Mouse (Mus musculus): ENCODE measurements at regions not wholly inside any gene's neighbourhood (a gene's known extent, or its start where the extent isn't known, plus 50 kb on each side); places are given as distances from the start of the nearest gene placed in this dataset.
A peak's percentile ranks its signal among the peaks of the same experiment; 100 is the strongest.

DNA sequence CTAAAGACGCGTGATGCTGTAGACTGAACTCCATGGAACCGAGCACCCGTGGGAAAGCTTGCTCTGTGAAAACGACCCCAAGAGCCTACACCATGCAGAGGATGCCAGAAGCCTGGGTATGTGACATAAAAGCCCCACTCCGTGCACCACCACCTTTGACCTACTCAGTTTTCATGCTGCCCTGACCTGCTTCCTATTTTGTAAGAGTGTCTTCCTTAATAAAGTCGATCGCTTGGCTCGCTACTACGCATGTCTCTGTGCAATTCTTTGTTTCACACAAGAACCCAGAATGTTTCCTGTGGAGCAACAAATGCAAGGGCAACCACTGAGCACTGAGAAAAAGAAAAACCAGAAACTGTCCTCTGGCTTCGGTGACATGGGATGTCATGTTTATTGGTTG is 60.5 kb downstream of the Sec61b start:
- DNase-seq = no peak

GRCm38 (mm10) chr4:47567694-47568093 is 93.2 kb downstream of the Sec61b start:
- no peak for DNase-seq

DNA sequence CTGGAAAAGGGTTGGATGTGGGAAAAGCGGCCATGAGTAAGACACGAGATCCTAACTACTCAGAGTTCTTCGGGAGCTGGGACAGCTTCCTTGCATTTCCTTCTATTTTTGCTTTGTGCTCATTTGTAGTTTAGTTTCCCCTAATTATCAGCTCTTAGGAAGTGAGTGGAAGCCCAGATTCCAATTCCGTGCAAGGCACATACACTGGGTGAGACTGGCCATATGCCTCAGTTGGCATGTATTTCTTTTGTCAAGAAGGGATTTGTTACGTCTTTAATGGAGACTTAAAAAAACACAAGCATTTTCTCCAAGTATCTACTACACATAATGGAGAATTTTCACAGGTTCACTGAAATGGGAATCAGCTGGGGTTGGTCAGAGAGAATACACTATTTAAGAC is 96.4 kb downstream of the Sec61b start:
- no peak for DNase-seq

- DNase-seq = no peak
Observed at GRCm38 (mm10) chr4:47576011-47576410, 101.6 kb downstream of the Sec61b start.

DNA sequence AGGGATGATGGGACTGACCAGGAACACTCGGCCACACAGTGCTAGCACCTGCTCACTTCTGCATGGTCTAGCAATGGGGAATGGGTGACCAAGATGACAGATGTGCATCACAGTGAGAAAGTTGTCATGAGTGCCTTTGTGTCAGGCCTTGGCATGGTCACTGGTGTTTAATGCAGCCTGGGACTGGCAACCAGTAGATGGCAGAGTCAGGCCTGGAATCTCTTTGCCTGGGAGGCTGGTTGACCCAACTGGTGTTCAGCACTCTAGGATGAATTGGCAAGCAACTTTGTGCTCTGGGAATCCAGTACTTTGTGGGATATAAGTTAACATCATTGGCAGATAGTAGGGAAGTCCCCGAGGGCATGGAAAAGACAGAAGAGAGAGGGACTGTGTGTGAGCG is 103.0 kb downstream of the Sec61b start:
- DNase-seq = peak; percentile 69

DNA sequence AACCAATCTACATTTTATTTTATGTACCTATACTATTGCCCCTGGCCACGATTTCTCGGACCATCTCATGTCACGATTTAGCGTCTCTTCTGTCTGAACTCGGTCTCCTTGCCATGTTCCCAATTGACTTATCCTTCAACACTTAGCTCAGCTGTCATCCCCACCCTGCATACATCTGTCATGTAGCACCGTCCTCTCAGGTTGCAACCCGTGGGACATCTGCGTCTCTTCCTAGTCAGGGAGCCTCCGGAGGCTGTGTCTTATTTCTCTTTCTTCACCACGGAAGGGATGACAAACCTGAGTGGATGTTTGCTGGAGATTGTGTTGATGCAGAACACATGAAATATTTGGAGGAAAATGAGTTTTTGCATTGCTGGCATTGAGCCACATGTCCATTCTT is 104.2 kb downstream of the Sec61b start:
- no peak for DNase-seq

GRCm38 (mm10) chr4:47580556-47580955 is 106.1 kb downstream of the Sec61b start:
- DNase-seq = no peak

GRCm38 (mm10) chr4:47587256-47587655 is 112.8 kb downstream of the Sec61b start:
- DNase-seq = peak; percentile 64

DNA sequence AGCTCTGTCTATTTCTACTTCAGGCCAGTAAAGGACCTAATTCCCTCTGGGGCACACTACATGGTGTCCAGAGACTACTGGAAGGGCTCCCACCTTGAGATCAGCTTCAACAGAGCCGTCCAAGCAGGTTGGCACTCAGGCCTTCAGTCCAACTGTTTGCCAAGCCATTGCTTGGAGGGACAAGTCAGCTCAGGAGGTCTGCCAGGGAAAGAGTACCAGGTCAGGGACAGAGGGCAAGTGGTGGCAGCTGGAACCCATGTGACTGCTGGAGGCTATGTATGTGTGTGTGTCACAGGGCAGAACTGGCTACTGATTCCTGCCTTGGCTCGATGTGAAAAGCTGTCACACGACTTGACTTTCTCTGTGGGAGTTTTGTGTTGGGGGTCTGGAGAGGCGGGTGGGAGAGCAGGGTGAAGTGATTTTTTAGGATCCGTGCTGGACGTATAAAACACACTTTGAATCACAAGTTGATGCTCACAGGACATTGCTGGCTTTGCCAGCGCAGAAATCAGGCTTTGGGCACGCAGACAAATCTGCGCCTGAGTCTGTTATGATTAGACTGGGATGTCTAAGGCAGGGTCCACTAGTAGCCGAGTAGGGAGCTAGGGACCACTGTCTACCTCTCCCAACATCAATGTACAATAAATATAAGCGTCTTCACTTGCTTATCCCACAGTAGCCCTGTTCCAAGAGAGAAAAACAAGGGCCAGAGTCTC is 118.0 kb downstream of the Sec61b start:
- DNase-seq = no peak

- peak; percentile 56 for DNase-seq
Observed at GRCm38 (mm10) chr4:47593155-47593554, 118.7 kb downstream of the Sec61b start.

DNA sequence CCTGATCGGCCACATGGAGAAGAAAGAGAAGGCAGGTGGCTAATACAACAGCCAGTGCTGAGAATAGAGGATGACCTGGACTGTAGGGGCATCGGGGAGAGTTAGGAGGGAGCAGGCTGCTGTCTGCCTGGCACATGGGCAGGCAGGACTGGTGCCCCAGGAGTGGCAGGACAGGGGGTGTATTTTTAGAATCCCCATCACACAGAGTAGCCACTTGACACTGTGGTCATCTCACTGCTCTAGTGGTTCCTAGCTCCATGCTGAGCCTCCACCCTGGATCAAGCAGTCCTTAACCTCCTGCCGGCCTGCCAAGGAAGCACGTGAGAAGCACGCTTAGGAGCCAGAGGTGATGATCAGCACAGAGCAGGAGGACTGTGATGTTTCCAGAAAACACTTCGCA is 119.7 kb downstream of the Sec61b start:
- DNase-seq = peak; percentile 64

DNA sequence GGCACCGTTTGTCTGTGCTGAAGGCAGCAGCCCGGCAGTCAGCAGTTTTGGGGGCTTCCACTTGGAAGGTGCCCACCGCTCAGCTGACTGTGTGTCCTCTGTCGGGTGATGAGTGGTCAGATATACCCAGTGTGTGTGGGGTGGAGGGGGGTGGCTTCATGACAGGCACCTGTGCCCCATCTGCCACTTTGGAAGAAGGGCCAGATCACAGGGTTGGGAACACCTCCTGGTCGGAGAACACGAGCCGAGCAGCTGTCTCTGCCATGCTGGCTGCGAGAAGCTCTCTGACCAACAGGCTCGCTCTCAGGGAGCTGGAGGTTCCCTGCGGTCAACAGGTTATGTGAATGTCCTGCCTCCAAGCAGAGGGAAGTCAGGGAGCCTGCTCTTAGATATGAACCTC is 121.4 kb downstream of the Sec61b start:
- no peak for DNase-seq

DNA sequence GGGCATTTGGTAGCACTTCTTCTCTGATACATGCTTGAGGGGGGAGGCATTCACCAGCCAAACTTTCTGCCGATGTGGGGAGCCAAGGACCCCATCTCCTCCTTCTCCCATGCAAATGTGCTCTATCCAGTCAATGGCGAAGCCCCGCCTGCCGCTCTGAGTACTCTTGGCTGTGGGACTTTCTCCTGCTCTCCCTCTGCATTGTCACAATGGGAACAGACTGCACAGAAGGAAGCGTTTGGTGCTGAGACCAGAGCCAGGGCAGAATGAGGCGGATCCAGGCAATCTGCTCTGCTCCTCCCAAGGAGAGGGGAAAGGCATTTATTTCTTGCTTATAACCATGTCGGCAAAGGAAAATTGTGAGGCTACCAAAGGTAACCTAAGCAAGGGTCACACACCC is 123.1 kb downstream of the Sec61b start:
- no peak for DNase-seq

DNA sequence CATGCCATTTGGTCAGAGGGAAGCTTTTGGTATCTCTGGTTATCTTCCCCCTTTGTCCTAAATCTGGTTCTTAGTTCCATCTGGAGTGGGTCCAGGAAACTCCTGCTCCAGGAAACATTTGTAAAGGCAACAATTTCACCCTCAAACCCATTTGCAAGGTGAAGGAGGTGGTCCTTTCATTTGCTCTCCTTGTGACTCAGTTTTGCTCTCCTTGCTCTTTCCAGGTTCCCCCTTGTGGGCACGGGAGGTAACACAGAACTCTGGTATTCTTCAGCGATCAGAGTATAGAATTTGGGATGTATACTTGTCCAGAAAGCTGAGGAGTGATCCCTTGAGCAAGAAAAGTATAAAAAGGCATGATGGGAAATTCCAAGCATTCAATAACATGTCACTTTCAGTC is 123.8 kb downstream of the Sec61b start:
- peak; percentile 49 for DNase-seq

DNA sequence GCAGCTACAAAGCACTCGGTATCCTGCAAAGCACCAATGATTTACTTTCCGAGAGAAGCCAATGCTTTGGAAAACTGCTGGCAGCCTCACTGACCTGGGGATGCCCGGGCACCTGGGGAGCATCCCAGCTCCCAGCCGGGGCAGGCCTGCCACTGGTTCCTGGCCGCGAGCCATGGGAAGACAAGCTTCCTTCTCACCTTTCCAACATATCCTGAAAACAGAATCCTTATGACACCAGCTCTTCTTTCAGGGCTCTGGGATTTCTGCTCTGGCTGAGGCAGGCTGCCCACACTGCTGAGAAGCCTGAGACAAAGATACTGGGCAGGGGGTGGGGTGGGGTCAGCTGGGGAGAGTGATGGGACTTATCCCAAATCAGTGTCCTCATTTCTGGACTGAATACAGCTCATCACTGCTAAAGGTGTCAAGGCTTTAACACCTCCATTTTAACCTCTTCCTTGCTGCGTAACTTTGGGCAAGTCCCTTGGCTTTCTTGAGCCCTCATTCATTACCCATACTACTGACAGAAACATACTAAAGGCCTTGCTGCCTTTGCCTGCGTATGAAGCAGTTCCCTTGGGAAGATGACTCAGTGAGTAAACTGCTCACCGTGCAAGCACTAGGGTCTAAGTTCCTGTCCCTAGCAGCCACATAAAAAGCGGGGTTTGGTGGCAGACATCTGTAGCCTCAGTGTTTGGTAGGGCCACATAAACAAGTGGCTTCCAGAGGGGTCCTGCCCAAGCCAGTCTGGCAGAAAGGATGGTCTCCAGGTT is 127.0 kb downstream of the Sec61b start:
- no peak for DNase-seq

DNA sequence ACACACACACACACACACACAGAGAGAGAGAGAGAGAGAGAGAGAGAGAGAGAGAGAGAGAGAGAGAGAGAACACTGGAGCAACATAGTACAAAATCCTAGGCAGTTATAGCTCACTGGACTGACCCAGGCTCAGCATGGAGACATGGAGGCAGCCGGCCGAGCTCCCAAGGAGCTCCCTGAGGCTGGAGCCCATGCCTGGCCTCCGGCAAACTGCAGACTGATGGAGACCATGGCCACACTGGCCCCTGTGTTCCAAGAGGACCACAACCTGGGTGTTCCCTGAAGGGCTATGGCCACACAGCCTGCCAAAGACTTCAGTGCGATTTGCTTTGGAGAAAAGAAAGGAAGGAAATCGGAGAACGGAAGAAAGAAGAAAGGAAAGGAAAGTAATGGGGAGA is 128.9 kb downstream of the Sec61b start:
- peak; percentile 25 for DNase-seq

DNA sequence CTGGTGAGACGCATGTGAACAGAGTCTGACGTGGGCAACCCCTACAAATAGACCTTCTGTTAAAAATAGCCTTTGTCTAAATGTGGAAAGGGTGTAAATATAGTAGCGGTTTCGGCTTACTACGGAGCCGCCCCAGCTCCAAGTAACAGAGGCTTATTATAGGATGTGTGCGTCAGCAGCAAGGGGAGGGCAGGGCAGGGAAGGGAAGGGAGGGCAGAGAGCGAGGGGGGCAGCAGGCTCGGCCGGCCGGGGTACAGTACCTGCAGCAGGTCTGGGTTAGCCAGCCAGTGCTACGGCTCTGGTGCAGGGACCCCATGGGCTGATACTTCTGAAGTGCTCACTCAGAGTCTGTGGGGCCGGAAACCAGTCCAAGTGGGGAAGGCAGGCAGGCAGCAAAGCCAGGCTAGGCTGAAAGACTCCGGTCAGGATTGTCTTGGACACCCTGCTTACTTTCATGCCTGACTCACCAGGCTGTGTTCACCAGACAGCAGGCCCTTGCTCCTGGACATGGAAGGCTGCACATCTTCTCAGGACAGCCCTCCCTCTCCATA is 129.5 kb downstream of the Sec61b start:
- DNase-seq = peak; percentile 66

DNA sequence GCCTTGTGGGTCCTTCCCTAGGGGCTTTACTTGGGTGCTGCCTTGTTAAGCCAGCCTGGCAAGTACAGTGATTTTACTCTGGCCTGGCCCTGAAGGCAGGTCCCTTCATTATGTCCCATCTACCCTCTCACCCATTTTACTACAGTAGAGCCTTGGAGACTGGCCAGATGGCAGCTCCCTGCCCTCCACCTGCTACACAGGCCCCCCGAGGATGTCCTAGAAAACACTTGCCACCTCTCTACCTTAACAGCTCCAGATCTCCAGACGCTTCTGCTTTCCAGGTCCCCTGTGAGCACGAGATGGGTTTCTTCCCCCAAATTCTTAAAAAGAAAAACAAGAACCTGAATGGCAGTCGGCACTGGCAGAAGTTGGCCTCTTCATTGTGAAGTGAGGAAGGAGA is 131.2 kb downstream of the Sec61b start:
- no peak for DNase-seq

- no peak for DNase-seq
Observed at GRCm38 (mm10) chr4:47608673-47609072, 134.2 kb downstream of the Sec61b start.

DNA sequence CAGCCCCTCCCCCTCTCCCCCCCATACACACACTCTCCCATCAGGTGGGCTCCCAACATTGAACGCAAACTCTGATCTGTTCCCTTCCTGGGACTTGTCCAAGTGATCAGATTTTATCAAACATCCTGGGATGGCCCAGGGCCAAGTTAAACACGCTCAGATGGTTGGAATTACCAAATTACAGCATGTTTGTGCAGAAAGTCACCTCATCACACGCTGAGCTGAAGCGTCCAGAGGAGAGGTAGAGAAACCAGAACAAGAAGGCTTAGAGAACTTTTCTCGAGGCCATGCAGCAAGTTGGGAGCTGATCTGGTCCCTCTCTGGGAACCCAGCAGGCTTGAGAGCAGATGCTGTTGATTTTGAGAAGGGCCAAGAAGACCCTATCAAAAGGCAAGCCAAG is 136.5 kb downstream of the Sec61b start:
- no peak for DNase-seq

DNA sequence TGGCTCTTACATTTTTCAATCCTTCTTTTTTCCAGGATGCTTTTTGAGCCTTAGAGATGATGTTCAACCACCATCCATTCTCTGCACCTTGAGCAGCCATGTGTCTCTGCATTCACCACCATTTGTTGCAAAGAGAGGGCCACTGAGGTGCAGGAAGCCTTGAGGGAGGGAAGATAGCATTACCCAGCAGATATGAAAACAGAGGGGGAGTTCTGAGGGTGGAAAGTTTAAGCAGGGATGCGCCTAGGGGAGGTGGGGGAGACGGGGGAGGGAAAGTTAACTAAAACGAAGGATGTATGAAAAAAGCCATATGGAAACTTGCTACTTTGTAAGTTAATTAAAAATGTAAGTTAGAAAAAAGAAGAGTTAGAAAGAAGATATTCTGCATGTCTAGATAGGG is 142.1 kb downstream of the Sec61b start:
- DNase-seq = no peak

DNA sequence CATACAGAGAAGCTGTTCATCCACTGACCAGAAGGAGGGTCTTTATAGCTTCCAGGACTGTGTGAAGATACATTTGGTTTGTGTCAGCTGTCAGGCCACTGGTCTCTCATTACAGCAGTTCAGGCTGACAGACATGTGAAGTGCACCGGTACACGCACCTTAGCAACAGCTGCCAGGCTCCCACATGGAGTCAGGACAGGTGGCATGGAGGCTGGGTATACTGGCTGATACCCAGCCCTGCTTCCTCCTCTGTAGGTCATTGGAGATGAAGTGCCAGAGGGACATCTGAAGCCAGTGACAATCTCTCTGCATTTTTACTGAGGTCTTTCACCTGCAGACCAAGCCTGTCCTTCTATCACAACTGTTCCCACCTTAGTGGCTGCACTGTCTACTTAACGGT is 146.2 kb downstream of the Sec61b start:
- DNase-seq = no peak

DNA sequence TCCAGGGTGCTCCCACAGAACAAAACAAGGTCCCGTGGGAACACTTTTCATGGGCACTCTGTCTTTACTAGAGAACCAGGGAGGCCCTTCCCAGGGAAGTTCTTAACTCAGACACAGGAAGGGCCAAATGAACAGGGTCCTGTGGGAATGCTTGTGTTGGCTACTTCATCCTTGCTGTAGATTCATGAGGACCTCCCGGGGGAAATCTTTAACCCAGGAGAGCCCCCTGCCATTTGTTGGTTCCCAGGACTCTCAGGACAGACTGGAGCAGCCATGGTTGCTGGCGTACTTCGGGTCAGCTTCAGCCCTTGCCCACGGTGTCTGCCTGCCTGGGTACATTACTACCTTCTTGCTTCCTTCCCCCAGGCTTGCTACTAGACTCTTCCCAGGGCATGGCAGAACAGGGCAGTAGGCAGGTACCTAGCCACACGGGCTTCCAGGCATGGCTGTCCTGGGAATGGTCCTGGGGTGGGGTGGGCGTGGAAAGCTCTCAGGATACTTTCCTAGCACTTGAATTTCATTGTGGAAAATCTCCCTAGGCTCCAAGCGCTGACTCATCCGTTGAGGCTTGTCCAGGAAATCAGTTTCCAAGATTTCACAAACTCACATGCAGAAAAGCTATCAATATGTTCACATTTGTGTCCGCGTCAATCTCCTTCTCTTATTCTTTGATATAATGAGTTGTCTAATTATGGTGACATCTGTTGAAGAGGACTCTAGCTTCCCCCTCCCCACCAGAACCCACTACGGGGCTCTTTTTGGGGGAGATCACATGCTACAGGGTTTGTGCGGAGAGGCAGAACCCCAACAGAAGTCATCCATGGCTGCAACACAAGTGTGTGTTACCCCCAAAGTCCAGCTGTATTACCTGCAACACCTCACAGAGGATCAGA is 148.6 kb downstream of the Sec61b start:
- DNase-seq = peak; percentile 17

All from heart, postnatal 4 days (tissue).